Mouse (Mus musculus): ENCODE measurements around the gene Odf2.

DNA sequence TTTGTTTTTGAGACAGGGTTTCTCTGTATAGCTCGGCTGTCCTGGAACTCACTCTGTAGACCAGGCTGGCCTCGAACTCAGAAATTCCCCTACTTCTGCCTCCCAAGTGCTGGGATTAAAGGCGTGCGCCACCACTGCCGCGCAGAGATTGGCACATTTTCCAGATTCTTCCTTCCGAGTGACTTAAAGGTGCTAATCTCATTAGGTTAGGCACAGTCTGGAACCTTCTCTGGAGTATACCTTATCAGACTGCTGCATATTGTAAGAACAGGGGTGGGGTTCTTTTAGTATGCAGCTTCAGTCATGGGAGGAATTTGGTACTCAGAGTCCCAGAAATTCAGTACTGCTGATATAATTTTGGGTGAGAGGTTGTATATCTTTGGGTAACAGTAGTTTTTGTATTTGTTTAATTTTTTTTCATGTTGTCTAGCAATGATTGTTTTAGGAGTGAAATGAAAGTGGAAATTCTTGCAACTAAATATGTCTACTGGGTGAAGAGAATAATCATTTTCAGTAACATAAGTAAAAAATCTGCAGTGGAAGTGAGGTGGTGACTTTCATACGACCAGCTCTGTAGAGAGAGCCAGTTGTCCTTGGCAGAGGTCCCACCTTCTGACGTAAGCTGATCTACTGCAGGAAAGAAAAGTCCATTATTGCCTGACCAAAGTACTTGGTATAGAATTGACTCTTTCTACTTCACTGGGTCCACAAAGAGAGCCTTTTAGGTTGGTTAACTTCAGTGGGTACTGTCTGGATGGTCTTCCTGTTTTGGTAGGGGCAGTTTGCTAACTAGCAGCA, 83.0 kb downstream of the Odf2 start:
- TF ChIP-seq POLR2A (IDR thresholded peaks at IDR 0.05; ENCODE audit: insufficient read depth, low read length) (no peak), CTCF (IDR thresholded peaks at IDR 0.05; ENCODE audit: low read depth, low read length) (no peak), EP300 (IDR thresholded peaks at IDR 0.05; ENCODE audit: insufficient read depth, low read depth, low read length) (no peak)

Data from ES-Bruce4 (cell line).